Mouse (Mus musculus): Measurements from ENCODE around the gene Tnnt3. TPM values are rescaled to one million over a fixed set of nuclear protein-coding genes. Genes with fewer than 3 reads are reported as not detected.

Tnnt3 gene
- polyA plus RNA-seq, 1 experiment from 2014 or later, result 10.4 TPM

GRCm38 (mm10) chr7:142479886-142480285, 18.8 kb upstream of the Tnnt3 start:
- Histone ChIP-seq H3K36me3 (no peaks in the 10 kb centered on the region), H3K4me3 (no peak overlapping the region), H3K27me3 (ENCODE audit: insufficient read depth, poor library complexity, severe bottlenecking) (0 out of 2 replicates have a peak, but pooled peaks cover 4% of the 10 kb centered on the region), H3K9me3 (no peaks in the 10 kb centered on the region), H3K27ac (peak overlapping the region; percentile 99), H3K4me1 (peaks cover 97% of the 10 kb centered on the region)
- WGBS, result 83% methylated on average over 3 of the region's 3 CpGs
- no peak for DNase-seq (ENCODE audit: low spot score)

- peak overlapping the region; percentile 99 for H3K27ac ChIP-seq
- DNase-seq (ENCODE audit: low spot score), result no peak
- no peak overlapping the region for H3K4me3 ChIP-seq
- H3K4me1 ChIP-seq, result peaks cover 93% of the 10 kb centered on the region
- H3K27me3 ChIP-seq (ENCODE audit: insufficient read depth, poor library complexity, severe bottlenecking), result 0 out of 2 replicates have a peak, but pooled peaks cover under 1% of the 10 kb centered on the region
- H3K9me3 ChIP-seq, result no peaks in the 10 kb centered on the region
- 88% methylated on average over 3 of the region's 3 CpGs for WGBS
- H3K36me3 ChIP-seq, result no peaks in the 10 kb centered on the region
Observed at GRCm38 (mm10) chr7:142480661-142481060, 18.0 kb upstream of the Tnnt3 start.

GRCm38 (mm10) chr7:142481186-142481567, 17.5 kb upstream of the Tnnt3 start:
- Histone ChIP-seq H3K36me3 (peaks cover 4% of the 10 kb centered on the region), H3K4me3 (peak overlapping the region; percentile 47), H3K4me1 (peaks cover 91% of the 10 kb centered on the region), H3K27ac (peak overlapping the region; percentile 99), H3K9me3 (no peaks in the 10 kb centered on the region), H3K27me3 (ENCODE audit: insufficient read depth, poor library complexity, severe bottlenecking) (no peaks in the 10 kb centered on the region)
- DNase-seq (ENCODE audit: low spot score), result no peak
- 9% methylated on average over 5 of the region's 5 CpGs for WGBS

- Histone ChIP-seq H3K9me3 (no peaks in the 10 kb centered on the region), H3K36me3 (peaks cover 8% of the 10 kb centered on the region), H3K27me3 (ENCODE audit: insufficient read depth, poor library complexity, severe bottlenecking) (no peaks in the 10 kb centered on the region), H3K4me3 (peak overlapping the region; percentile 47), H3K27ac (peak overlapping the region; percentile 99), H3K4me1 (peaks cover 93% of the 10 kb centered on the region)
- WGBS, result 2% methylated on average over 22 of the region's 22 CpGs
- peak; percentile 91 for DNase-seq (ENCODE audit: low spot score)
Observed at GRCm38 (mm10) chr7:142481568-142482255, 16.9 kb upstream of the Tnnt3 start.

GRCm38 (mm10) chr7:142482256-142482609, 16.4 kb upstream of the Tnnt3 start:
- Histone ChIP-seq H3K27ac (peak overlapping the region; percentile 99), H3K27me3 (ENCODE audit: insufficient read depth, poor library complexity, severe bottlenecking) (no peaks in the 10 kb centered on the region), H3K4me3 (peak overlapping the region; percentile 47), H3K36me3 (peaks cover 8% of the 10 kb centered on the region), H3K4me1 (peaks cover 93% of the 10 kb centered on the region), H3K9me3 (no peaks in the 10 kb centered on the region)
- DNase-seq (ENCODE audit: low spot score), result peak; percentile 87
- WGBS, result 20% methylated on average over 6 of the region's 6 CpGs

- WGBS, result 12% methylated on average over 11 of the region's 11 CpGs
- H3K4me1 ChIP-seq, result peaks cover 95% of the 10 kb centered on the region
Observed at GRCm38 (mm10) chr7:142483136-142483535, 15.5 kb upstream of the Tnnt3 start.

GRCm38 (mm10) chr7:142484780-142485179, 13.9 kb upstream of the Tnnt3 start:
- Histone ChIP-seq H3K27me3 (ENCODE audit: insufficient read depth, poor library complexity, severe bottlenecking) (no peaks in the 10 kb centered on the region), H3K4me3 (no peak overlapping the region), H3K9me3 (no peaks in the 10 kb centered on the region), H3K27ac (peak overlapping the region; percentile 99), H3K36me3 (peaks cover 23% of the 10 kb centered on the region), H3K4me1 (peaks cover 88% of the 10 kb centered on the region)
- WGBS, result 63% methylated on average over 12 of the region's 12 CpGs
- no peak for DNase-seq (ENCODE audit: low spot score)

More at GRCm38 (mm10) chr7:142483136-142483535, 15.5 kb upstream of the Tnnt3 start:
- H3K27ac ChIP-seq, result peak overlapping the region; percentile 99
- H3K4me3 ChIP-seq, result no peak overlapping the region
- DNase-seq (ENCODE audit: low spot score), result peak; percentile 91
- H3K36me3 ChIP-seq, result peaks cover 8% of the 10 kb centered on the region
- H3K27me3 ChIP-seq (ENCODE audit: insufficient read depth, poor library complexity, severe bottlenecking), result no peaks in the 10 kb centered on the region
- no peaks in the 10 kb centered on the region for H3K9me3 ChIP-seq

GRCm38 (mm10) chr7:142486751-142487162, 11.9 kb upstream of the Tnnt3 start:
- DNase-seq (ENCODE audit: low spot score), result no peak
- peaks cover 43% of the 10 kb centered on the region for H3K36me3 ChIP-seq
- peak overlapping the region; percentile 99 for H3K27ac ChIP-seq
- H3K4me1 ChIP-seq, result peaks cover 73% of the 10 kb centered on the region
- WGBS, result 78% methylated on average over 8 of the region's 8 CpGs
- 0 out of 2 replicates have a peak overlapping the region, but pooled peaks have one; percentile 19 for H3K4me3 ChIP-seq
- no peaks in the 10 kb centered on the region for H3K9me3 ChIP-seq
- no peaks in the 10 kb centered on the region for H3K27me3 ChIP-seq (ENCODE audit: insufficient read depth, poor library complexity, severe bottlenecking)

- Histone ChIP-seq H3K4me3 (peak overlapping the region; percentile 19; the same call in 1 of the 2 replicates), H3K36me3 (peaks cover 48% of the 10 kb centered on the region), H3K27me3 (ENCODE audit: insufficient read depth, poor library complexity, severe bottlenecking) (no peaks in the 10 kb centered on the region), H3K4me1 (peaks cover 73% of the 10 kb centered on the region), H3K9me3 (no peaks in the 10 kb centered on the region), H3K27ac (peak overlapping the region; percentile 99)
- WGBS, result 12% methylated on average over 9 of the region's 9 CpGs
- peak; percentile 90 for DNase-seq (ENCODE audit: low spot score)
Observed at GRCm38 (mm10) chr7:142487341-142487859, 11.2 kb upstream of the Tnnt3 start.

- Histone ChIP-seq H3K9me3 (no peaks in the 10 kb centered on the region), H3K4me3 (no peak overlapping the region), H3K27me3 (ENCODE audit: insufficient read depth, poor library complexity, severe bottlenecking) (no peaks in the 10 kb centered on the region), H3K4me1 (peaks cover 67% of the 10 kb centered on the region), H3K27ac (peak overlapping the region; percentile 99), H3K36me3 (peaks cover 48% of the 10 kb centered on the region)
- 80% methylated on average over 3 of the region's 3 CpGs for WGBS
- DNase-seq (ENCODE audit: low spot score), result no peak
Observed at GRCm38 (mm10) chr7:142488053-142488452, 10.6 kb upstream of the Tnnt3 start.

GRCm38 (mm10) chr7:142493535-142493934, 5.1 kb upstream of the Tnnt3 start:
- WGBS, result 68% methylated on average over 8 of the region's 8 CpGs
- Histone ChIP-seq H3K27ac (peak overlapping the region; percentile 65), H3K27me3 (ENCODE audit: insufficient read depth, poor library complexity, severe bottlenecking) (no peaks in the 10 kb centered on the region), H3K4me3 (no peak overlapping the region), H3K36me3 (peaks cover 37% of the 10 kb centered on the region), H3K9me3 (no peaks in the 10 kb centered on the region), H3K4me1 (peaks cover 32% of the 10 kb centered on the region)
- DNase-seq (ENCODE audit: low spot score), result no peak

GRCm38 (mm10) chr7:142496158-142496557, 2.5 kb upstream of the Tnnt3 start:
- WGBS, result 81% methylated on average over 3 of the region's 3 CpGs
- H3K4me1 ChIP-seq, result peaks cover 41% of the 10 kb centered on the region
- H3K36me3 ChIP-seq, result peaks cover 11% of the 10 kb centered on the region; the same call in 1 of the 2 replicates
- no peak overlapping the region for H3K4me3 ChIP-seq
- H3K27ac ChIP-seq, result peak overlapping the region; percentile 81
- H3K27me3 ChIP-seq (ENCODE audit: insufficient read depth, poor library complexity, severe bottlenecking), result no peaks in the 10 kb centered on the region
- no peak for DNase-seq (ENCODE audit: low spot score)
- H3K9me3 ChIP-seq, result no peaks in the 10 kb centered on the region

GRCm38 (mm10) chr7:142496800-142497199, 1.8 kb upstream of the Tnnt3 start:
- peak overlapping the region; percentile 81 for H3K27ac ChIP-seq

More at GRCm38 (mm10) chr7:142496800-142497199, 1.8 kb upstream of the Tnnt3 start:
- Histone ChIP-seq H3K36me3 (peaks cover 5% of the 10 kb centered on the region; the same call in 1 of the 2 replicates), H3K9me3 (no peaks in the 10 kb centered on the region), H3K4me3 (no peak overlapping the region), H3K4me1 (peaks cover 36% of the 10 kb centered on the region), H3K27me3 (ENCODE audit: insufficient read depth, poor library complexity, severe bottlenecking) (no peaks in the 10 kb centered on the region)
- 76% methylated on average over 5 of the region's 5 CpGs for WGBS
- no peak for DNase-seq (ENCODE audit: low spot score)

All from heart, embryonic 10.5 days (tissue).